Mouse (Mus musculus) cerebellum, adult (tissue): ENCODE results near the gene Ccdc9.
"Not testable (repeated sequence)": the region's sequence is repeated elsewhere in the genome, so short reads cannot be mapped to it uniquely, and the experiment has no call there.

Experiments
- ATAC-seq: cut with Nextera tagmentation; 2 replicates; pipeline ENCODE4 v1.9.2; 2017; ENCODE audit warnings: mild to moderate bottlenecking, moderate library complexity, mixed read lengths; ENCODE audit not compliant: insufficient number of reproducible peaks, low FRiP score, low TSS enrichment

Ccdc9 gene

DNA sequence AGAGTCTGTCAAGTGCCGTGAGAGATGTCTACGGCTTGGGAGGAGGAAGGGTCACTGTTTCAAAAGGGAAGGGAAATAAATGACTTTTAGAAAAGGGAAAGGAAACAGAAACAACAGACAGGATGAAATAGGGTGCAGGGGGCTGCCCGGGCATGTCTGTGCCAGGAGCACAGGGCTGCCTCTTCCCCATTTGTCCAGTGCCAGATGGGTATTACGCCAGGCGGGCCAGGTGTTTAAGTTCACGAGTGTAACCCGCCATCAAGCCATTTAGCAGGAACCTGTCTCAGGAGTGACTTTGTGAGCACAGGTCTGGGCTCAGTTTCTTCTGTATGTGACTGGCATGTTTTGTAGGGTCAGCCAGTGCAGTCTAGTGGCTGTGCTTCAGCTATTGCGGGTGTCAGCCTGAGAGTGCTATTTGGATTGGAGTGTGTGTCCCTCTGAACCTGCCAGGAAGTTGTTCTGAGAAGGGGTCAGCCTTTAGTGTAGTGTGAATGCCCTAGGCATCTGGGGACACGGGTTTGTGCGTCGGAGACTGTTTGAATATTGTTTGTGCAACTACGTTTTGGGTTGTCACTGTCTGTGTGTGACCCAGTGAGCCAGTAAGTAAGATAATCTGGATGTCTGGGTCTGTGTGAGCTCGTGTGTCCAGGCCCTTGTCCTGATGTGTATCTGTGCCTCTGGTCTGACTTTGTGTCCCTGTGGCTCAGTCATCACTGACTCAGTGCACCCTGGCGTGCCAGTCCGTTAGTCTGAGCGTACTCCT is 22.1 kb upstream of the Ccdc9 start:
- no peak for ATAC-seq

DNA sequence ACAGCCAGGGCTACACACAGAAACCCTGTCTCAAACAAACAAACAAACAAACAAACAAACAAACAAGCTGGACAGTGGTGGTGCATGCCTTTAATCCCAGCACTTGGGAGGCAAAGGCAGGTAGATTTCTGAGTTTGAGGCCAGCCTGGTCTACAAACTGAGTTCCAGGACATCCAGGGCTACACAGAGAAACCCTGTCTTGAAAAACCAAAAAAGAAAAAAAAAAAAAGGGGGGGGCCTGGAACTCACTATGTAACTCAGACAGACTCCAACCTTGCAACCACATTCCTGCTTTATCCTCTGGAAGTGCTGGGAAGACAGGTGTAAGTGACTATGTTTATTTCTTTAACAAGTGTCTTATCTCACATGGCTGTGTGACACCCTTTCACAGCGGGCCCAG is 21.5 kb upstream of the Ccdc9 start, which contains the start of gene Bbc3:
Bbc3 (plus strand) TSS at position 301 of the 400 bp plus-strand sequence.
- not testable (repeated sequence) for ATAC-seq

DNA sequence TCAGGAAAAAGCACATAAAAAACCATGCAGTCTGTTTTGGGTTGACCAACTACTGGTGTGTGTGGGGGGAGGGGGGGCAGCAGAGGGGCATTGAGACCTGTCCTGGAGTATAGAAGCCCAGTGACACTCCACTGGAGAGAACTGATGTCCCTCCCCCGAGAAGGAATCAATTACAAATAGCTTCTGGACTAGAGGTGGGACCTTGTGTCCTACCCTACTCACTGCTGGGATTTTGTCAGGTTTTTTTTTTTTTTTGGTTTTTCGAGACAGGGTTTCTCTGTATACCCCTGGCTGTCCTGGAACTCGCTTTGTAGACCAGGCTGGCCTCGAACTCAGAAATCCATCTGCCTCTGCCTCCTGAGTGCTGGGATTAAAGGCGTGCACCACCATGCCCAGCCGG is 20.5 kb upstream of the Ccdc9 start:
- not testable (repeated sequence) for ATAC-seq

DNA sequence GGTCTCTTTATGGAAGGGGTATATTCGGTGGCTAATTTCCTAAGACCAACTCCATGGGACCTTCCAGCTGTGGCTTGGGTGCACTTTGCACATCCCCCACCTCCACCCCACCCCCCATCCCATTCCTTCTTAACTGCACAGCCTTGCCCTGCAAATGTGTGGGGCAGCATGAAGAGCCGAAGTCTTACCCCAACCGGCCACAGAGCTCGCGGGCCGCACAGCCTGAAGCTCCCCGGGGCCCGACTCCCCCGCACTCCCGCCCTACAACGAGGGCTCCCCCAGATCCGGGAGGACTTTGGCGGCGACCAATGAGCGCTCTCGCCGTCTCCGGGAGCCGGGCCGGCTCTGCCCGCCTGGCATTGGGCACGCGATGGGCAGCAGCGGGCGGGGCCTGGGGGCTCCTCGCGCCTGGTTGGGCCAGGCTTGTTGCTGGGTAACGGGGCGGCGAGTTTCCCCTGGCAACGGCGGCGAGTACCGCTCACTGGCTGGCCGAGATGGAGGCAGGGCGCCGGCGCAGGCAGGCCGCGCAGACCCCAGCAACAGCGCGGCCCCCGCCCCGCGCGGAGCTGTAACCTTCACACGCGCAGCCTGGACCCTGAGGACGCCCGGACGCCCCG is 12.9 kb upstream of the Ccdc9 start:
- ATAC-seq: peak; percentile 90

DNA sequence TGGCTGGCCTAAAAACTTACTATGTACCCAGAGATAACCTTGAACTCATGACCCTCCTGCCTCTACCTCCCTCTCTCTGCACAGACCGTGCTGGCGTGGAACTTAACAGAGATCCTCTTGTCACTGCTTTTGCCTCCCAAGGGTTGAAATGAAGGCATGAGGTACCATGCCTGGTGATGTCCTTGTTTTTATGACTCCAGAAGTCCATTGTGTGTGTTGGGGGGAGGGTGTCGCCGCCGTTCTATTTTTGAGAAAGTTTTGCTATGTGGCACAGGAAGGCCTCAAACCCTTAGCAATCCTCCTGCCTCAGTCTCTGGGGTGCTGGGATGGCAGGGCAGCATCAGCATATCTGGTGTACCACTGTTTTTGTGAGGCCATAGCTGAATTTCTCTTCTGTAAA is 12.3 kb upstream of the Ccdc9 start:
- no peak for ATAC-seq

DNA sequence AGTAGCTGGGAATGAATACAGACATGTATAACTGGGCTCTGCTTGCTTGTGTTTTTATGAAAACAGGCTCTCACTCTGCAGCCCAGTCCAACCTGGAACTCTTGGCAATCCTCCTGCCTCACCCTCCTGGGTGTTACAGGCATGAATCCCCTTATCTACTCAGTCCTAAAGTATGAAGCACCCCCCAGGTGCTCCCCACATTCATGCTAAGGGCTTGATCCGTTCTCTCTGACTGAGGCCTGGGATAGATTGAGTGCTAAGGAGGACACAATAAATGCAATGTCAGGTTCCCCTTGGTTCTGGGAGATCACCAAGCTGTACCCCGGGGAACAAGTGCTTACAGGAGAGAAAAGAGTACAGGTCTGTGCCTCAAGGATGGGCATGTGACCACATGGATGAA is 11.0 kb upstream of the Ccdc9 start:
- no peak for ATAC-seq

DNA sequence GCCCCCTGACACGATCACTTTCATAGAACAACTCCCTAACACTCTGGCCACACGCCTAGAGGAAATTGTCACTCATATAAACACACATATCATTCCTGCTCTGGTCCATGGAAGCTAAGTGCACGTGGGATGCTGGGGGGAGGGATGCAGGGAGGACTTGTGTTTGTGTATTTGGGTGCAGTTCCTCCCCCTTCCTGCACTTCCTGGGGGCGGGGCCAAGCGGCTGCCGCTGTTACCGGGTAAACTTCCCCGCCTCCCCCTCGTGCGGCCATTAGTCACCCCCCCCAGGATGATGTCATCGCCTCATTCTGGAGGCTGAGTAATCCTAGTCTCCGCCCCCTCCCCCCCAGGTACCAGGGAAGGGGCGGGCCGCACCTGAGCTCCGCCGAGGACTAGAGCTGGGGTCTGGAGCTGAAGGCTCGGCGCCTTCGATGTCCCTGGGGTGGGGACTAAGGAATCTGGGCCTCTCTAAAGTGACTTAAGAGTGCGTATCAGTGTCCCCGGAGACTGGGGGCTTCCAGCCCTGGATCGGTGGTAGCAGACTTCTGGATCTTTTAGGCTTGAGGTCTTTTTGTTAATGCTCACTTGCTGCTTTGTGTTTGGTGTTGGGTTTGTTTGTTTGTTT is 10.3 kb upstream of the Ccdc9 start:
- ATAC-seq: 0 out of 2 replicates have a peak, but pooled peaks have one; percentile 16

DNA sequence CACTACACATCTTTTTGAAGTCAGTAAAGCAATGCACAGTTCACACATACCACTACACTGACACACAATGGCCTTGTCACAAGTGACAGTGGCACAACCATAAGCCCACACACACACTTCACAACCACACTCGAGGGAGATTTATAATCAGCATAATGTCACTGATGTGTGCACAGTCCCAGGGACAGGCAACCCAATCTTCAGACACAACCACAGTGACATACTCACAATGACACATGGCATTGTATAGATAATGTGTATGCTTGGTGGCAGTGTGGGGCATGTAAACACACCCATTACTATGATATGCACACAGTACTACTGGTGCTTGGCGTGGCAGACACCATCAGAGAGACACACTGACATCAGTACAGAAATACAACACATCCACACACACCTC is 9.6 kb upstream of the Ccdc9 start:
- no peak for ATAC-seq

DNA sequence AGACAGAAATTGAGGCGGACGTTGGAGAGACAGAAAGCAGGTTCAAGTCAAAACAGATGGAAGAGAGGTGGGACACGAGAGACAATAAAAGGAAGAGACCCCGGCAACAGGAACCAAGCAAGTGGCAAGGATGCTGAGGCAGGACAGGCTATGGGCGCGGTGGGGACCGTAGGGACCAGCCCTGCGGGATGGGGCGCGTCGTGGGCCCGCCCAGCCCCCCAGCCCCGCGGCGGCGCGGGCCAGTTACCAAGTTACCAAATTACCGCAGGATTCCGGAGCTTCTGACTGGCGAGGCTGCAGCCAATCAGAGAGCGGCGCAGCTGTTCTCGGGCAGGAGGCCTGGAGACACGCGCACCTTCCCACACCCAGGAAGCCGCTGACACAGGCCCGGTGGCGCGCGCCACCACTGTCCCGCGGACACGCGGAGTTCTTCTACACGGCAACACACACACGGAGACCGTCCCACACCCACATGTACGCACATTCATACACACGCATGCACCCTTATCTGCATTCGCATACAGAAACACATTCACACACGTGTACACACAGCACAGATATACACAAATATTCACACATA is 8.8 kb upstream of the Ccdc9 start:
- ATAC-seq: peak; percentile 64; the same call in 1 of the 2 replicates

DNA sequence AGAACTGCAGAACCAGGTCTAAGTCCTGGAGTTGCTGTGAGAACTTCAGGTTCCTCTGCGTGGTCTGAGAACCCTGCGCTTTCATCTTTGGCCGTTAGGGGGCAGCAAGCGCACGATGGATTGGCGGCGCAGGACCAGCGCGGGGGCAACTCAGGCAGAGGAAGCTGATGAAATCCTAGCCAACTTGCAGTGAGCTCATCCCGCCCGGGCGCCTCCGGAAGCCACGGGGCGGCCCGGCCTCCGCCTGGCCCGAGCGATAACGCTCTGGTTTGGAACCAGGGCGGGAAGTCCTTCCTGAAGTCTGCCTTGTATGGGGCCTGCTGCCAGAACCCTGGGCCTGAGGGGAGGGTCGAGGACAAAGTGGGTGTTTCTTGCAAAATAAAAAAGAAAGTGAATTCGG is 8.2 kb upstream of the Ccdc9 start:
- ATAC-seq: peak; percentile 77

DNA sequence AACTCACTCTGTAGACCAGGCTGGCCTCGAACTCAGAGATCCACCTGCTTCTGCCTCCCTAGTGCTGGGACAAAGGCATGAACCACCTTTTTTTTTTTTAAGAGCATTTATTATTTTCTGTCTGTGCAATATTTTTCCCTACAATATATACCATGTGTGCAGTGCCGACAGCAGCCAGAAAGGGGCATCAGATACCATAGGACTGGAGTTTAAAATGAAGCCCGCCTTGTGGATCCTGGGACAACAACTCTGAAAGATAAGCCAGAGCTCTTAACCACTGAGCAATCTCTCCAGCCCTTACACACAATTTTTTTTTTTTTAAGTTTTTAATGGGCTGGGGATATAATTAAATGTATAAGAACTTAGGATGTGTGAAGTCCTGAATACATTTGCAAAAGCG is 7.8 kb upstream of the Ccdc9 start:
- no peak for ATAC-seq

DNA sequence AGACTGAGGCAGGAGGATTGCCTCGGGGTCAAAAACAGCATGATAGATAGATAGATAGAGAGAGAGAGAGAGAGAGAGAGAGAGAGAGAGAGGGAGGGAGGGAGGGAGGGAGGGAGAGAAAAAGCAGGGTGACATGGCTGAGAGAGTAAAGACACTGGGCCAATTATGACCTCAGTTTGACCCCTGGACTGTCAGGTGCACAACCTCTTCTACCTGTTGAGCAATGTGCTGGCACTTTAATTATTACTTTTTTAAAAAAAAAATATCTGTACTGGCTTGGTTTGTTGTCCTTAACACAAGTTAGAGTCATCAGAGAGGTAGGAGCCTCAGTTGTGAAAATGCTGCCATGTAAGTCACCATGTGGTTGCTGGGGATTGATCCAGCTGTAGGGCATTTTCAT is 1.2 kb upstream of the Ccdc9 start:
- ATAC-seq: no peak

DNA sequence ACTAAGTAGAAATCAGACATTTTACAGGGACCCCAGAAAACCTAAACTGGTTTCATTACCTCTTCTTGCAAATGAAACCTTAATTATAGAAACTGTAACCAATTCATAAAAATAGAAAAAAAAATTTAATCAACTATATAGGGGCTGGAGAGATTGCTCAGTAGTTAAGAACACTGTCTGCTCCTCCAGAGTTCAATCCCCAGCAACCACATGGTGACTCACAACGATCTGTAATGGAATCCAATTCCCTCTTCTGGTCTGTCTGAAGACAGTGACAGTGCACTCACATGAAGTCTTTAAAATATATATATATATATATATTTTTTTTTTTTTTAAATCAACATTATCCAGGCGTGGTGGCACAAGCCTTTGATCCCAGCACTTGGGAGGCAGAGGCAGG is 421 bp upstream of the Ccdc9 start:
- ATAC-seq: no peak

DNA sequence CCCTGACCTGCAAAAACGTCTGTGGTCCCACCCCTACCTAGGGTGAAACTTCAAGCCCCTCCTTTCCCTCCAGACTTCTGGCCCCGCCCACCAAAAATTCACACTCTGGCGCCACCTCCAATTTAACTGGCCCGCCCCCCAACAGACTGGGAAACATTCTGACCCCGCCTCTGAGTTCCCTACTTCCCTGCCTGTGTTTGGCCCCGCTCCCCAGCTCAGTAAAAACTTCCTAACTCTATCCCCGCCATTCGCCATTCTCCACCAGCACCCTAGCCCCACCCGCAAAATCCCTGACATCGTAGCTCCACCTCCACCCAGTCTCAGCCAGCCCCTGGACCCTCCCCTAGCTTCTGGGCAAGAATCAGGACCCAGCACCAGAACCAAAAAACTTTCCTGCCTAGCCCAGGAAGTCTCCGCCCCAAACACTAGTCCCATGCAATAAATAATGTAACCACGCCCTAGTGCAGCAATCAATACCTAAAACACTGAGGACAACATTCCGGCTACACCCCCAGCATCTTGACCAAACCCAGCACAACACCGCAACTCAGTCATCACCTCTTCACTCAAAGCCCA is 1.1 kb downstream of the Ccdc9 start:
- ATAC-seq: peak; percentile 23

DNA sequence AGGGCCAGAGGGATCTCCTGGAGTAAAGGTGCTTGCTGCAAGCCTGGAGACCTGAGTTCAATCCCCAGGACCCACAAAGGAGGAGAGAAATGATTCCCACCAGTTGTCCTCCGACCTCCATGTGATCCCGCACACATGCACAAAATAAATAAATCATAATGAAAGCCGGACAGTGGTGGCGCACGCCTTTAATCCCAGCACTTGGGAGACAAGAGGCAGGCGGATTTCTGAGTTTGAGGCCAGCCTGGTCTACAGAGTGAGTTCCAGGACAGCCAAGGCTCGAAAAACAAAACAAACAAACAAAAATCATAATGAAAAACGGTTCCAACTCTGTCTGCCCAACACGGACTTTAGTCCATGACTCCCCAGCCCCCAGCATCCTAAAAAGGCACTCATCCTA is 1.7 kb downstream of the Ccdc9 start:
- no peak for ATAC-seq

DNA sequence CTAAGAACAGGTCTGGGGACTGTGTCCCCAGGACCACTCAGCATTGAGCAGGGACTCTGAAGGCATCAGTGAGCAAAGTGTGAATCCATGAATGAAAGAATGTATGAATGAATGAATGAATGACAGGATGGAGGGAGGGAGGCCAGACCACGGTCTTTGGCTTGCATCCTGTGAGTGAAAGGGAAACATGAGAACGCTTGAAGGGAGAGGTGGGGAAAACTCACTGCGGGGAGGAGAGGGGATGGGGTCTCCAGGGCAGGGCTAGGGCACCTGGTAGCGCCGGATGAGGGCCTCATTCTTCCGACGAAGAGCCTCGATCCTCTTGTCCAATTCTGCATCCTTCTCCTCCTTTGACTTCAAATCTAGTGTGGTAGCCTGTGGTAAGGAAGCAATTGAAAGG is 2.6 kb downstream of the Ccdc9 start:
- ATAC-seq: no peak

DNA sequence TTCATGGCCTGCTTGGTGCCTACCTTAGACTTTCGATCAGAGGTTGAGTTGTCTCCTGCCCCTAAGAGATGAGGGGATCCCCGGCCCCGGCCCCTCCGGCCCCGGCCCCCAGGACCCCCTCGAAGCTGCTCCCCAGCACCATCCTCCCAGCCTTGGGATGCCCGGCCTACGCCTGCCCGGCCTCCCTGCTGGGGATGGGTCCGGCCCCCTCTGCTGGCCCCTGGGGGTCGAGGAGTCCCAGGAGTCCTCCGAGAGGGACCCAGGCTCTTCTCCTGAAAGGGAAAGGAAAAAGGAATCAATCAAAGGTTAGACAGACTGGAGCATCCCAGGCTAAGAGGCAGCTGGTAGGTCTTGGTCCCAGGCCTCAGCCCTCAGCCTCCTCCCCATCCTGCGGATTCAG is 4.3 kb downstream of the Ccdc9 start:
- no peak for ATAC-seq

DNA sequence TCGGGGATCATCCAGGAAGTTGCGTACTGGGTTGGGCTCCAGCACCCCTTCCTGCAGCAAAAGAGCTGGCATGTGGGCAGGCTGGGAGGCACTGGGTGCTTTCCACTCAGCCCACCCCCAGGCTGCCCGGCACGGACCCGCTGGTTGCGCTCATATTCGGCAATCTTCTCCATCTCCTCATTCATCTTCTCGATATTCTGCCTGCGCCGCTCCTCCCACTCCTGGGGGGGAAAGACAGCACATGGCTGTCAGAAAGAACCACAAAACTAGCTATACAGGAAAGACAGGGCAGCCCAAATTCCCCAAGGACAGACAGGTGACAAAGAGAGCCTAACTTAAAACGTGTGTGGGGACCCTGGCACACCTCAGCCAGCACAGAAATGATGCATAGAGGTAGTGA is 5.9 kb downstream of the Ccdc9 start:
- no peak for ATAC-seq

DNA sequence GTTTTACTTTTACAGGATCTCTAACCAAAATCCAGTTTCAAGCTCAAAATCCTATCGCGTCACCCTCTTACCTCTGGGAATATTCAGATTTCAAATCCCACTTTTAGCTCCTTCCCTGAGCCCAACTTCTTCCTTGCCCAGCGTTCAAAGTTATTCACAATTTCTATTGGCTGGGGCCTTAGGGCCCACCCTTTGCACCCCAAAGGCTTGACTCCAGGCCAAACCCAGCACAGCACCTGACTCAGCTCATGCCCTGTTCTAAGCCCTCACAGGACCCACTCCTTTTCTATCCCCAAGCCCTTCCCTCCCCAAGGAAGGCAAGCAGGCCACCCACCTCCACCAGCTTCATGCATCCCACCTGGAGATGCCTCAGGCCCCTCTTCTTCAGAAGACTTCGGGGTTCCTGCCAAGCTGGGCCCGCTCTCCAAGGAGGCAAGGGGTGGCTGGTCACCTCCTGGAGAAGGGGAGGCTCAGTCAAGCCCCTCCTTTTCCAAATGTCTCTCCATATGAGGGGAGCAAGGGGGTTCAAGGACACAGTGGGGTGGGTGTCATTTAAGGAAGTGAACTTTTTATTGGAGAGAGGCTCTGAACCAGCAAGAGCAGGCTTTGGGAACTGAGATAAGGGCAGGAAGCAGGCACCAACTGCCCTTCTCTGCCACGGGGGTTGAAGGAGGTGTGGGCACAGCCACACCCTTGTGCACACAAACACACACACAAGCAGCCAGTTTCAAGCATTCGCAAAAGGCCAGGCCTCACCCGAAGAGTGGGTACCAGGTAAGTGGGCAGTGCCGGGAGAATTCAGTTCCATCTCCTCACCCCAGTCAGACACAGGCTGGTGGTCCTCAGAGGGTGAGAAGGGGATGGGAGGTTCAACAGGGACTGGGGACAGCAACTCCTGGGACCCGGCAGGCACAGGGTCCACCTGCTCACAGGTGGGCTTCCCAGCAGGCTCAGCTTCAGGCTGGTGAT is 11.4 kb downstream of the Ccdc9 start:
- no peak for ATAC-seq

DNA sequence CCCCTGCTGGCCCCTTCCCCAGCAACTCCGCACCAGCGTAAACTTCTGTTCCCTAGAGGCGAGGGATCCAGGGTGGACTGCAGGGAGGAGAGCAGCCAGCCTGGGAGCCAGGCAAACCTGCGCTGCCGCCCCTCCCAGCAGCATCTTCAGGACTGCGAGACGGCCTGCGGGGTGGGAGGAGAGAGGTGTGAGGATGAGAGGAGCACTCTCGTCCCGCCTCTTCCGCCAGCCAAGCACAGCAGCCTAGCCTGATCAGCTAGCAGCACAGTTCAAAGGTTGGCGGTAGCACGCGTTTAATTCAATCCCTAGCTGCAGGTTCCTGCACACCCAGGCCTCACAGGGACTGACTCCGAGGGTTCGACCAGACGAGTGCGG is 12.8 kb downstream of the Ccdc9 start:
- peak; percentile 66 for ATAC-seq
